Mouse (Mus musculus): ENCODE data around the gene Adcyap1. TPM values are rescaled to one million over a fixed set of nuclear protein-coding genes. Genes with fewer than 3 reads are reported as not detected.

Adcyap1 gene
- polyA plus RNA-seq, 1 experiment from 2014 or later: not detected

- Histone ChIP-seq H3K9ac (ENCODE audit: low read depth, low read length) (no peak overlapping the region), H3K4me1 (ENCODE audit: control insufficient read depth, insufficient read depth, low read length) (0 out of 2 replicates have a peak, but pooled peaks cover 8% of the 10 kb centered on the region), H3K27me3 (ENCODE audit: control insufficient read depth, insufficient read depth, low read length) (peaks cover 71% of the 10 kb centered on the region), H3K4me2 (replicated peaks; ENCODE audit: low read depth, low read length) (no peak overlapping the region), H3K36me3 (ENCODE audit: control insufficient read depth, insufficient read depth, low read length) (no peaks in the 10 kb centered on the region), H3K27ac (ENCODE audit: low read depth, low read length) (no peak overlapping the region), H3K4me3 (ENCODE audit: low read length) (0 out of 2 replicates have a peak overlapping the region, but pooled peaks have one; percentile 30), H3K9me3 (ENCODE audit: control insufficient read depth, low read length) (no peaks in the 10 kb centered on the region)
- under 1% methylated on average over 16 of the region's 16 CpGs for WGBS
- no peak for ATAC-seq (ENCODE audit: low FRiP score, low TSS enrichment)
These were observed 2.6 kb downstream of the Adcyap1 start for GRCm38 (mm10) chr17:93201265-93201925.

DNA sequence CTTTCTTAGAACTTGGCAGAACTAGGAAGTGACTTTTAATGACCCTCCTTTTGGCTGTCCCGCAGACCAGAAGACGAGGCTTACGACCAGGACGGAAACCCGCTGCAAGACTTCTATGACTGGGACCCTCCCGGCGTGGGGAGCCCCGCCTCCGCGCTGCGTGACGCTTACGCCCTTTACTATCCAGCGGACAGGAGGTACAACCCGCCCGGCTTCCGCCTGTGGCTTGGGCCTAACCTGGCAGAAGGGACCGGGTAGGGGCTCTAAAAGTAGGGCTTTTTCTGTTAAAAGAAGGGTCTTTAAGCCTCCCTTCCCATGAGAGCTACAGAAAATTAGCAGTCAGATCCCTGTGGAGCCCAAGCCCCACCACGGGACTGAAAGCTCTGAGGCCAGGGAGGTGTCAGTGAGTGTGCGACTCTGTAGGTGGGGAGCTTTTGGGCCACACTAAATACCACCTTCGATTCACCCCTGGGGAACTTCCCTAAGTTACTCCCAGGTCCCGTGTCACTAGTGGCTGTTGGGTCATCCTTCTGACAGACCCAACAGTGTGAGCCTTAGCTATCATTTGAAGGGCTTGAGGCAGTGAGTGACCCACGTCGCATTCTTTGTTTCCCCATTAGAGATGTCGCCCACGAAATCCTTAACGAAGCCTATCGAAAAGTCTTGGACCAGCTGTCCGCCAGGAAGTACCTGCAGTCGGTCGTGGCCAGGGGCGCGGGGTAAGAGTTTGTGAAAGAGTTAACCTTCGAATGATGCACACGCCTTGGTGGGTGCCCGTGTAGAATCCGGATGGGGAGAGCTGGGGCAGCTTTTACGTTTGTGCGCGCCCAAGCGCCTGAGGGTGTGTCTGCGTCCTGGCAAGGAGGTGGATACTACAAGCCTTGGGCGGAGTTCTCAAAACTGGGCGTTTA is 3.6 kb downstream of the Adcyap1 start:
- Histone ChIP-seq H3K4me2 (replicated peaks; ENCODE audit: low read depth, low read length) (peak overlapping the region; percentile 40), H3K4me1 (ENCODE audit: control insufficient read depth, insufficient read depth, low read length) (0 out of 2 replicates have a peak, but pooled peaks cover 8% of the 10 kb centered on the region), H3K27me3 (ENCODE audit: control insufficient read depth, insufficient read depth, low read length) (peaks cover 69% of the 10 kb centered on the region), H3K9ac (ENCODE audit: low read depth, low read length) (no peak overlapping the region), H3K36me3 (ENCODE audit: control insufficient read depth, insufficient read depth, low read length) (no peaks in the 10 kb centered on the region), H3K9me3 (ENCODE audit: control insufficient read depth, low read length) (no peaks in the 10 kb centered on the region), H3K4me3 (ENCODE audit: low read length) (peak overlapping the region; percentile 30), H3K27ac (ENCODE audit: low read depth, low read length) (no peak overlapping the region)
- WGBS: under 1% methylated on average over 44 of the region's 44 CpGs
- peak; percentile 77 for ATAC-seq (ENCODE audit: low FRiP score, low TSS enrichment)

- peak overlapping the region; percentile 40 for H3K4me2 ChIP-seq (replicated peaks; ENCODE audit: low read depth, low read length)
- ATAC-seq (ENCODE audit: low FRiP score, low TSS enrichment): no peak
- WGBS: under 1% methylated on average over 34 of the region's 34 CpGs
- H3K4me3 ChIP-seq (ENCODE audit: low read length): peak overlapping the region; percentile 30
- H3K4me1 ChIP-seq (ENCODE audit: control insufficient read depth, insufficient read depth, low read length): 0 out of 2 replicates have a peak, but pooled peaks cover 8% of the 10 kb centered on the region
- no peaks in the 10 kb centered on the region for H3K36me3 ChIP-seq (ENCODE audit: control insufficient read depth, insufficient read depth, low read length)
- H3K27ac ChIP-seq (ENCODE audit: low read depth, low read length): no peak overlapping the region
- peaks cover 63% of the 10 kb centered on the region for H3K27me3 ChIP-seq (ENCODE audit: control insufficient read depth, insufficient read depth, low read length)
- H3K9me3 ChIP-seq (ENCODE audit: control insufficient read depth, low read length): no peaks in the 10 kb centered on the region
- no peak overlapping the region for H3K9ac ChIP-seq (ENCODE audit: low read depth, low read length)
These were observed 4.5 kb downstream of the Adcyap1 start for GRCm38 (mm10) chr17:93203076-93204031.

GRCm38 (mm10) chr17:93217785-93218184 is 19.0 kb downstream of the Adcyap1 start:
- H3K4me2 ChIP-seq (replicated peaks; ENCODE audit: low read depth, low read length): no peak overlapping the region
- H3K9me3 ChIP-seq (ENCODE audit: control insufficient read depth, low read length): no peaks in the 10 kb centered on the region
- H3K4me1 ChIP-seq (ENCODE audit: control insufficient read depth, insufficient read depth, low read length): no peaks in the 10 kb centered on the region
- no peak overlapping the region for H3K4me3 ChIP-seq (ENCODE audit: low read length)
- 77% methylated on average over 6 of the region's 6 CpGs for WGBS
- H3K27me3 ChIP-seq (ENCODE audit: control insufficient read depth, insufficient read depth, low read length): no peaks in the 10 kb centered on the region
- ATAC-seq (ENCODE audit: low FRiP score, low TSS enrichment): no peak
- H3K36me3 ChIP-seq (ENCODE audit: control insufficient read depth, insufficient read depth, low read length): no peaks in the 10 kb centered on the region
- H3K27ac ChIP-seq (ENCODE audit: low read depth, low read length): no peak overlapping the region
- no peak overlapping the region for H3K9ac ChIP-seq (ENCODE audit: low read depth, low read length)

DNA sequence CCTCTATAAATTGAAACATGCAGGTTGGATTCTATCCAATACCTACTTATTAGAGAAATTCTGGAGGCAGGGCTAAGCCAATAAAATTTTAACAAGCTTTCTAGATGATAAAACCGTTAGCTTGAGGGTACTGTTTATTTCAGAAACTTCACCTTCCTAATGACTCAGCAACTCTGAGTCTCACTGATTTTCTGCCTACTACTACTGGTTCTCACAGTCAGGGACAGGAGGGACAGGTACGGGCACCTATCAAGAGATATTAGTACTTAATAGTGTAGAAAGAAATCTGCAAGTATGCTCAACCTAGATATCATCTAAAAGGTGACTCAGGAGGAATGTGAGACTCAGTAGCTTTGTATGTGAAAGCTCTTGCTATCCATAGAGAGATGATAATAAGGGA is 19.8 kb downstream of the Adcyap1 start:
- 72% methylated on average over 2 of the region's 2 CpGs for WGBS
- Histone ChIP-seq H3K36me3 (ENCODE audit: control insufficient read depth, insufficient read depth, low read length) (no peaks in the 10 kb centered on the region), H3K4me2 (replicated peaks; ENCODE audit: low read depth, low read length) (no peak overlapping the region), H3K4me3 (ENCODE audit: low read length) (no peak overlapping the region), H3K9ac (ENCODE audit: low read depth, low read length) (no peak overlapping the region), H3K27ac (ENCODE audit: low read depth, low read length) (no peak overlapping the region), H3K4me1 (ENCODE audit: control insufficient read depth, insufficient read depth, low read length) (no peaks in the 10 kb centered on the region), H3K27me3 (ENCODE audit: control insufficient read depth, insufficient read depth, low read length) (no peaks in the 10 kb centered on the region), H3K9me3 (ENCODE audit: control insufficient read depth, low read length) (no peaks in the 10 kb centered on the region)
- ATAC-seq (ENCODE audit: low FRiP score, low TSS enrichment): no peak

GRCm38 (mm10) chr17:93237355-93237754 is 38.5 kb downstream of the Adcyap1 start:
- H3K9me3 ChIP-seq (ENCODE audit: control insufficient read depth, low read length): no peaks in the 10 kb centered on the region
- no peak overlapping the region for H3K4me2 ChIP-seq (replicated peaks; ENCODE audit: low read depth, low read length)
- H3K4me1 ChIP-seq (ENCODE audit: control insufficient read depth, insufficient read depth, low read length): no peaks in the 10 kb centered on the region
- no peaks in the 10 kb centered on the region for H3K27me3 ChIP-seq (ENCODE audit: control insufficient read depth, insufficient read depth, low read length)
- no peaks in the 10 kb centered on the region for H3K36me3 ChIP-seq (ENCODE audit: control insufficient read depth, insufficient read depth, low read length)
- H3K9ac ChIP-seq (ENCODE audit: low read depth, low read length): no peak overlapping the region
- no peak for ATAC-seq (ENCODE audit: low FRiP score, low TSS enrichment)
- H3K4me3 ChIP-seq (ENCODE audit: low read length): no peak overlapping the region
- H3K27ac ChIP-seq (ENCODE audit: low read depth, low read length): no peak overlapping the region

Data from kidney, embryonic 14.5 days (tissue).